Mouse (Mus musculus): ENCODE results near the gene Nlrc3.
A peak's percentile ranks its signal among the peaks of the same experiment; 100 is the strongest.

Nlrc3 gene

DNA sequence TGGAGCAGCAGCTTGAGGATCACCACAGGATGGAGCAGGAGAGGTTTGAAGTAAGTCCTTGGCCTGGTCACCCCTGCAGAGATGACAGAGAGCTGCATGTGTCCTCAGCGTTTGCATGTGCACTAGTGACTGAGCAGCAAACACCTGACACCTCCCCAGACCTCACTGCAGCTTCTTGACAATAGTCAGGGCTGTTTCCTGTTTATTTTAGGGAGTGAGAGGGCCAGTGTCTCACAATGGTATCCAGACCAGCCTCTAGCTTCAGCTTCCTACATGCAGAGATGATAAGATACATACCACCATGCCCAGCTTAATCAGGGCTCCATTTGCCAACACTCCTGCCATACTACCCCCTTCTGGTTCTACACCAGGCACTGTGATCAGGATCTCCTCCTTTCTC lies 47.9 kb downstream of the Nlrc3 start:
- DNase-seq: no peak

- no peak for DNase-seq
These were observed 52.5 kb downstream of the Nlrc3 start for GRCm38 (mm10) chr16:3923966-3924365.

- no peak for DNase-seq
These were observed 52.9 kb downstream of the Nlrc3 start for GRCm38 (mm10) chr16:3923515-3923914.

- no peak for DNase-seq
These were observed 55.7 kb downstream of the Nlrc3 start for GRCm38 (mm10) chr16:3920756-3921155.

DNA sequence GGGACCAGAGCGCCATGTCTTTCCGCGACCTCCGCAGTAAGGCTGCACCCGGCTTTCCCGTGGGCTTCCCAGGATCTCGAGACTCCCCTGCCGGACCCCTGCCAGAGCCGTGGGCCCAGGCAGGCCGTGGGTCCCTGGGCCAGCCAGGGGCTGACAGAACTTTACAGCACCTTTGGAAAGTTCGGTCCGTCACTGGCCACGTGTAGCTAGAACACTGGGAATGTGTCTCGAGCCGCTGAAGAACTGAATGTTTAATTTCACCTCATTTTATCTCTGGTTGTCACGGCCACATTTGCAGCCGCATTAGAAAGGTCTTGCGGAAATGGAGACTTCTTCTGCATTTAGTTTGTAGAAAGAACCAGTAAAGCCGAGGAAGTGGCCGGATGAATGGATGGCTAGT lies 67.3 kb downstream of the Nlrc3 start:
- DNase-seq: no peak

- DNase-seq: peak; percentile 82 to 88
These were observed 67.8 kb downstream of the Nlrc3 start, which contains the start of the genes 1700037C18Rik and Cluap1 for GRCm38 (mm10) chr16:3908537-3909111. Gene 1700037C18Rik (minus strand): TSS chr16:3908689. Gene Cluap1 (plus strand): TSS chr16:3908801.

DNA sequence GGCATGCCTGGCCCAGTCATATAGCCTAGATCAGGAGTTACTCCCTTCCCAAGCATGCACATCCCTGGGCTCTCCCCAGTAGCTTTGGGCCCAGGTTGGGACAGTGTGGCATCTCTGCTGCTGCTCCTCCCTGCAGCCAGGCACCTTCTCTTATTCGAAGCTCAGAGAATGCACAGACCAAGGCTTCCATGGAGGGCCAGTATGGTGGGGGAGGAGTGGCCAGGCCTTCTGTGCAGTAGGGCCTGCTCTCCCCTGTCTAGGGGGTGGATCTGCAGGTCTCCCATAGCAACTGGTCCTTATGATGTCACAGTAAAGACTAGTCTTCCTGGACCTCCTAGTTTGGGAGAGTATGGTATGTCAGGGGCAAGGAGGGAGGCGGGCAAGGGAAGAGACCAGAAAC lies 69.0 kb downstream of the Nlrc3 start:
- no peak for DNase-seq

GRCm38 (mm10) chr16:3896553-3896952 lies 79.9 kb downstream of the Nlrc3 start:
- DNase-seq: no peak

DNA sequence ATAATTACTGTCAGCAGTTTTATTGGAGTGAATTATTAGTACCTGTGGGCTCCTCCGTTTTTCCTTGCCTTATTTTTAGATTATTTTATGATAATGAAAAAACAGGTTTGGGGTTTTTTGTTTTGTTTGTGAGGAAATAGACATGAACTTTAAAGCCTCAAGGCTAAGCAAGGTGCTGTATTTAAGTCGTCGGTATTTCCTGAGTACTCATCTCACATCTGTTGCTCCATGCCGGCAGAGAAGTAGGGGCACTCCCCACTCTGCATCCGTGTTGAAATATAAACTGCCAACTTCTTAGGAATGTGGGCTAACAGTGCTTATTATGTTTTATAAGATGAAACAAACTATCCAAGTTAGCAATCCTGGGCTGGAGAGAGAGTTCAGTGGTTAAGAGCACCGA lies 80.4 kb downstream of the Nlrc3 start:
- DNase-seq: no peak

GRCm38 (mm10) chr16:3895173-3895792 lies 81.1 kb downstream of the Nlrc3 start:
- DNase-seq: peak; percentile 58 to 67

Measured in spleen, adult 18-20 months (tissue).